22 mouse cellular contexts compared by ENCODE assay signal in genomic region chr8:125777478-125778164, GRCm38 (mm10). TPM values are rescaled to one million over a fixed set of nuclear protein-coding genes. Genes with fewer than 3 reads are reported as not detected.
DNase-seq lines count a peak whose midpoint lies in the region; ATAC-seq and TF ChIP-seq lines count a peak whose summit lies in the region.
"Had no signal": no experiment of that assay in that cellular context is flagged by ENCODE, and none has a peak within 500 bp of the region (broad histone marks: within the 10 kb centered on the region; RNA-seq: fewer than 3 reads in every experiment).

No protein-coding gene starts in this region.

- TF ChIP-seq EP300 in lung, postnatal 0 days (IDR thresholded peaks at IDR 0.05), result no peak
- no peak for TF ChIP-seq EP300 in stomach, postnatal 0 days (optimal IDR thresholded peaks at IDR 0.05)

- peak; percentile 34 for DNase-seq in urinary bladder, postnatal 14 days (ENCODE audit: low spot score)
- DNase-seq in urinary bladder, postnatal 36 days (ENCODE audit: low spot score in 2 of 2), result no peak
- DNase-seq in limb, embryonic 10.5 days (ENCODE audit: low spot score), result no peak
- DNase-seq in lung, postnatal 0 days (ENCODE audit: low spot score), result peak; percentile 50
- DNase-seq in stomach, postnatal 0 days (ENCODE audit: low spot score), result no peak
- DNase-seq in T-cell, adult 2 months (ENCODE audit: low spot score), result no peak
- no peak for DNase-seq in testis, postnatal 14 days (ENCODE audit: low spot score)
- DNase-seq in c-Kit-positive CD71-positive TER-119-positive erythroid progenitor cells, embryonic 14.5 days (ENCODE audit: low spot score), result no peak
- DNase-seq: cerebellum, adult 18-20 months; forebrain, postnatal 0 days; gastrocnemius, postnatal 10 days; heart, postnatal 36 days; kidney, adult 8-10 months; midbrain, embryonic 14.5 days; spleen, adult 18-20 months; thymus, postnatal 14 days had no signal

- no peaks in the 10 kb centered on the region for H3K36me3 ChIP-seq in limb, embryonic 10.5 days
- no peaks in the 10 kb centered on the region for H3K36me3 ChIP-seq in lung, postnatal 0 days (ENCODE audit: insufficient read depth, low read length)
- H3K36me3 ChIP-seq in stomach, postnatal 0 days (ENCODE audit: control insufficient read depth, insufficient read depth, low read length), result no peaks in the 10 kb centered on the region
- H3K36me3 ChIP-seq: embryonic facial prominence, embryonic 13.5 days had no signal

- H3K9me3 ChIP-seq in limb, embryonic 10.5 days (replicated peaks), result no peaks in the 10 kb centered on the region
- H3K9me3 ChIP-seq in lung, postnatal 0 days (ENCODE audit: low read length), result no peaks in the 10 kb centered on the region
- H3K9me3 ChIP-seq in stomach, postnatal 0 days (ENCODE audit: control insufficient read depth, low read length), result no peaks in the 10 kb centered on the region
- H3K9me3 ChIP-seq: embryonic facial prominence, embryonic 13.5 days; neural tube, embryonic 15.5 days had no signal

- H3K27me3 ChIP-seq in limb, embryonic 10.5 days (ENCODE audit: low read depth, poor library complexity, severe bottlenecking), result no peaks in the 10 kb centered on the region
- H3K27me3 ChIP-seq in lung, postnatal 0 days (replicated peaks; ENCODE audit: insufficient read depth, low read length), result no peaks in the 10 kb centered on the region
- H3K27me3 ChIP-seq in stomach, postnatal 0 days (ENCODE audit: control insufficient read depth, insufficient read depth, low read length), result no peaks in the 10 kb centered on the region
- H3K27me3 ChIP-seq: embryonic facial prominence, embryonic 13.5 days; neural tube, embryonic 15.5 days had no signal

- H3K27ac ChIP-seq in limb, embryonic 10.5 days, result peak overlapping the region; percentile 51
- peak overlapping the region; percentile 64 for H3K27ac ChIP-seq in lung, postnatal 0 days (ENCODE audit: low read length)
- H3K27ac ChIP-seq in stomach, postnatal 0 days (replicated peaks), result 0 out of 2 replicates have a peak overlapping the region, but pooled peaks have one; percentile 56
- H3K27ac ChIP-seq: embryonic facial prominence, embryonic 13.5 days; neural tube, embryonic 15.5 days had no signal

- H3K4me2 ChIP-seq in lung, postnatal 0 days (replicated peaks; ENCODE audit: low read depth, low read length), result no peak overlapping the region
- H3K4me2 ChIP-seq in stomach, postnatal 0 days (replicated peaks; ENCODE audit: low read depth), result no peak overlapping the region
- H3K4me2 ChIP-seq: embryonic facial prominence, embryonic 13.5 days; liver, embryonic 11.5 days; neural tube, embryonic 15.5 days had no signal

- H3K9ac ChIP-seq in lung, postnatal 0 days (replicated peaks; ENCODE audit: low read depth), result no peak overlapping the region
- no peak overlapping the region for H3K9ac ChIP-seq in stomach, postnatal 0 days (ENCODE audit: low read length)
- H3K9ac ChIP-seq: embryonic facial prominence, embryonic 13.5 days; forebrain, postnatal 0 days; neural tube, embryonic 15.5 days had no signal

- peak; percentile 77 for ATAC-seq in lung, postnatal 0 days
- no peak for ATAC-seq in stomach, postnatal 0 days (ENCODE audit: low FRiP score, low TSS enrichment)
- ATAC-seq: CD4-positive, CD25-positive, alpha-beta regulatory T cell, adult 4 months; forebrain, postnatal 0 days; hindbrain, embryonic 16.5 days had no signal

- TF ChIP-seq CTCF in lung, postnatal 0 days (IDR thresholded peaks at IDR 0.05), result no peak
- no peak for TF ChIP-seq CTCF in stomach, postnatal 0 days (IDR thresholded peaks at IDR 0.05; ENCODE audit: low read depth)

- H3K4me1 ChIP-seq in limb, embryonic 10.5 days, result peaks cover 33% of the 10 kb centered on the region
- H3K4me1 ChIP-seq in lung, postnatal 0 days (ENCODE audit: insufficient read depth, low read depth, low read length), result no peaks in the 10 kb centered on the region; the same call in 1 of the 2 replicates
- H3K4me1 ChIP-seq in stomach, postnatal 0 days (replicated peaks; ENCODE audit: control insufficient read depth, insufficient read depth), result no peaks in the 10 kb centered on the region
- H3K4me1 ChIP-seq: embryonic facial prominence, embryonic 13.5 days; neural tube, embryonic 15.5 days had no signal

- no peak overlapping the region for H3K4me3 ChIP-seq in limb, embryonic 10.5 days
- H3K4me3 ChIP-seq in lung, postnatal 0 days (ENCODE audit: low read depth, low read length), result no peak overlapping the region
- H3K4me3 ChIP-seq in stomach, postnatal 0 days (ENCODE audit: low read depth, low read length), result no peak overlapping the region
- H3K4me3 ChIP-seq: embryonic facial prominence, embryonic 13.5 days; myocyte; neural tube, embryonic 15.5 days had no signal

- WGBS in limb, embryonic 10.5 days, result 78% methylated on average over 12 of the region's 12 CpGs
- 37% methylated on average over 12 of the region's 12 CpGs for WGBS in lung, postnatal 0 days
- 44% methylated on average over 12 of the region's 12 CpGs for WGBS in stomach, postnatal 0 days

RNA-seq across cellular contexts. Expression of gene Ntpcr, which starts 47.9 kb away (rescaled TPM):
- polyA plus RNA-seq in limb, embryonic 10.5 days (2016; fragmentation: Nextera tagmentation; extraction: Ambion mirVana), result 18.4 and 20.2 TPM in 2 replicates
- 31.2 and 34.0 TPM in 2 replicates for polyA plus RNA-seq in lung, postnatal 0 days (2015; fragmentation: Nextera tagmentation; extraction: Ambion mirVana)
- 32.2 and 34.1 TPM in 2 replicates for polyA plus RNA-seq in stomach, postnatal 0 days (2015; fragmentation: Nextera tagmentation; extraction: Ambion mirVana)

Comparison
In these comparisons a context has a peak if more than half of its experiments do, and no peak if none do; other contexts are left out.
1. DNase-seq: peak in urinary bladder, postnatal 14 days (single experiment) and lung, postnatal 0 days (single experiment); none in urinary bladder, postnatal 36 days (0 of 2), limb, embryonic 10.5 days (single experiment), stomach, postnatal 0 days (single experiment), T-cell, adult 2 months (single experiment), testis, postnatal 14 days (single experiment) and c-Kit-positive CD71-positive TER-119-positive erythroid progenitor cells, embryonic 14.5 days (single experiment).
2. Peak in every context shown above with its lines, with median percentiles within 50 percentile points of each other: H3K27ac ChIP-seq.